Mouse (Mus musculus): ENCODE results near the gene Mettl27. TPM values are rescaled to one million over a fixed set of nuclear protein-coding genes. Genes with fewer than 3 reads are reported as not detected.

The Mettl27 gene
- polyA plus RNA-seq, 1 experiment from 2014 or later: 6.8 TPM

DNA sequence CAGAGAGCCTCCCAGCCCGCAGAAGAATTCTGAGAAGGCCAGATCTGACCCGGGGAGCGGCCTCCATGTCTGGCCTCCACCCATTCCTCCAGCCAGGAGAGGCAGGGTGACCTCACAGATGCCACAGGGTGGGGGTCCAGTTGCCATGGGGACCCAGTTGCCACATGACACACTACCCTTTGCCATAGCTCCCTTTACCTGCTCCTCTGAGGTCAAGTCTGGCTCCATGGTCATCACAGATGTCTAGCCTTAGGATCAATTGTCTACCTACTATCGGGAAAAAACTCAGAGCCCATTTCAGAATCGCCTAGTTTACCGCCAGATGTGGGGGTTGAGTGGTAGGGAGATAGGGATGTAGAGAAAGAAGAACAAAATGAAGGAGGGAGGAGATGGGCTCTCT lies 25.5 kb upstream of the Mettl27 start, which contains the start of gene Tmem270:
TSS of gene Tmem270 (minus strand) at position 101 of the 400 bp plus-strand sequence.
- Histone ChIP-seq H3K4me2 (no peak within 1 kb of the TSS), H3K36me3 (no peaks in the 10 kb centered on the region), H3K27me3 (no peaks in the 10 kb centered on the region), H3K9ac (no peak within 1 kb of the TSS), H3K9me3 (no peaks in the 10 kb centered on the region), H3K4me1 (replicated peaks) (peaks cover 6% of the 10 kb centered on the region; the same call in 1 of the 2 replicates), H3K27ac (replicated peaks) (no peak within 1 kb of the TSS), H3K4me3 (no peak within 1 kb of the TSS)
- ATAC-seq (ENCODE audit: low FRiP score, low read depth): peak; percentile 27; the same call in 1 of the 2 replicates
- 74% methylated on average over 6 of the region's 6 CpGs for WGBS

DNA sequence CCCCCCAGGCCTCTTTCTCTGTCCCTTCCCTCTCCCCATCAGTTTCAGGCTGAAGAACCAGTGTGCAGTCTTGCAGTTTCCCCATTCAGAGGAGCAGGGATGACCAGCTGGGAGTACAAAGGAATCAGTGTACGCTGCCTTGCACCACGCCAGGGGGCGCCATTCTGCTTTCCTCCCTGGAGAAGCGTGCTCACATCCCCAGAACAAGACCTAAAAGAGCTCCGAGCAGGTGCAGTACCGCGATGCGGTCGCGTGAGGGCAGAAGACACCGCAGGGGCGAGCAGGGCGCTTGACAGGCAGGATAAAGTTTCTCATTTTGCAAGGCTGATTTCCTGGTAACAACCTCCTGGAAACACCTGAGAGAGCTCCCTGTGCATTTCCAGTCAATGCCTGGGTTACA lies 25.0 kb upstream of the Mettl27 start:
- under 1% methylated on average over 13 of the region's 13 CpGs for WGBS
- no peaks in the 10 kb centered on the region for H3K27me3 ChIP-seq

DNA sequence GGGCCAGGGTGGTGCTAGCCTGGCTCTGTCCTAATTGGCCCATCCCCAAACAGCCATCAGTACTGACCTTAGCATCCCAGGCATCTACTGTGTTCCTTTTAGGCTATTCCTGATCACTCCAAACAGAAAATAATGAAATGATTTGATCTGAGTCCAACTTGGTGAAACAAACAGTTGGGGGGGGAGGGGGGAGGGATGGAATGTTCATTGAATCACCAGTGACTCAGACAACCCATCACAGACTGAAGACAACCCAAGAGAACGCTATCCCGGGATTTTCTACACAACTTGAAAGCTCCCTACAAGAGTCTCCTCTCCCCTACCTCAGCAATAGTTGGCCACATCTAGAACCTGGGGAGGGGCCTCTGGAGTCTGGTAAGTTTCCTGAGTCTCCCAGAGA lies 20.3 kb upstream of the Mettl27 start:
- no peak overlapping the region for H3K9ac ChIP-seq
- H3K36me3 ChIP-seq: no peaks in the 10 kb centered on the region
- no peak overlapping the region for H3K4me3 ChIP-seq
- H3K27ac ChIP-seq (replicated peaks): no peak overlapping the region
- no peak for ATAC-seq (ENCODE audit: low FRiP score, low read depth)
- no peak overlapping the region for H3K4me2 ChIP-seq
- no peaks in the 10 kb centered on the region for H3K9me3 ChIP-seq
- H3K27me3 ChIP-seq: no peaks in the 10 kb centered on the region
- WGBS: 91% methylated on average over 2 of the region's 2 CpGs
- H3K4me1 ChIP-seq (replicated peaks): 0 out of 2 replicates have a peak, but pooled peaks cover 6% of the 10 kb centered on the region

More for the DNA sequence above, 25.0 kb upstream of the Mettl27 start:
- H3K36me3 ChIP-seq: no peaks in the 10 kb centered on the region
- no peak overlapping the region for H3K27ac ChIP-seq (replicated peaks)
- peak; percentile 72 for ATAC-seq (ENCODE audit: low FRiP score, low read depth)
- H3K4me3 ChIP-seq: no peak overlapping the region
- no peaks in the 10 kb centered on the region for H3K9me3 ChIP-seq
- H3K4me2 ChIP-seq: no peak overlapping the region
- 0 out of 2 replicates have a peak, but pooled peaks cover 6% of the 10 kb centered on the region for H3K4me1 ChIP-seq (replicated peaks)
- H3K9ac ChIP-seq: no peak overlapping the region

DNA sequence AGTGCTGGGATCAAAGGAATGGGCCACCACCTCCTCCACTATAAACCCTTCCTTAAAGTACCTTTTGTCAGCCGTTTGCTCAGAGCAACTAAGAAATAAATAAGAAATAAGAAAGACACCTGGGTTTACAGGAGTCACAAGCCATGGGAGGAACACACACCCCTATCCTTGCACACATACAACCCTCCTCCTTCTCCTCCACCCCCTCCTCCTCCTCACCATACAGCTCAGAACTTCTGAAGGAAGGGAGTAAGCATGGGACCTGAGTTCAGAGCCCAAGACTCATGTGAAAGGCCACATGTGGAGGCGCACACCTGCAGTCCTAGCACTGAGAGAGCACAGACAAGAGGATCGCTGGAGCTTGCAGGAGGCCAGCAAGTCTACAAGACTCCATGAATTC lies 18.8 kb upstream of the Mettl27 start:
- no peaks in the 10 kb centered on the region for H3K9me3 ChIP-seq
- WGBS: 92% methylated on average over 3 of the region's 3 CpGs
- H3K36me3 ChIP-seq: no peaks in the 10 kb centered on the region

GRCm38 (mm10) chr5:134913753-134914152 lies 18.4 kb upstream of the Mettl27 start:
- H3K36me3 ChIP-seq: no peaks in the 10 kb centered on the region
- H3K27me3 ChIP-seq: no peaks in the 10 kb centered on the region
- H3K4me1 ChIP-seq (replicated peaks): no peaks in the 10 kb centered on the region
- no peaks in the 10 kb centered on the region for H3K9me3 ChIP-seq
- WGBS: 85% methylated on average over 4 of the region's 4 CpGs
- no peak overlapping the region for H3K9ac ChIP-seq
- no peak overlapping the region for H3K27ac ChIP-seq (replicated peaks)
- no peak overlapping the region for H3K4me3 ChIP-seq
- ATAC-seq (ENCODE audit: low FRiP score, low read depth): no peak
- H3K4me2 ChIP-seq: no peak overlapping the region

More for the DNA sequence above, 18.8 kb upstream of the Mettl27 start:
- ATAC-seq (ENCODE audit: low FRiP score, low read depth): no peak
- H3K4me2 ChIP-seq: no peak overlapping the region
- no peak overlapping the region for H3K9ac ChIP-seq
- no peak overlapping the region for H3K4me3 ChIP-seq
- no peaks in the 10 kb centered on the region for H3K27me3 ChIP-seq
- no peak overlapping the region for H3K27ac ChIP-seq (replicated peaks)
- no peaks in the 10 kb centered on the region for H3K4me1 ChIP-seq (replicated peaks)

DNA sequence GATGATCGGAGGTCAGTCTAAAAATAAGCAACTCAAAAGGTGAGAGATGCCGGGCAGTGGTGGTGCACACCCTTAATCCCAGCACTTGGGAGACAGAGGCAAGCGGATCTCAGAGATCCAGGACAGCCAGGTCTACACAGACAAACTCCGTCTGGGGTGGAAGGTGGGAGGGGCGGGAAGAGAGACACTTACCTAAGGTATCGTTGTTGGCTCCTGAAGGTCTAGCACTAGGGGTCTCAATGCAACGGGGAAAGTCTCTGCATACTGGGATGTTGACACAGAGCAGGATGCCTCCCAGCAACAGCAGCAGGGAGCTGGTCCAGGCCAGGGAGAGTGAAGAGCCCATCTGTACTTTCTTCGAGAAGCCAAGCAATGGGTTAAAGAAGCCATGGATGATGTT lies 17.7 kb upstream of the Mettl27 start:
- WGBS: 87% methylated on average over 8 of the region's 8 CpGs
- Histone ChIP-seq H3K4me1 (replicated peaks) (no peaks in the 10 kb centered on the region), H3K9me3 (no peaks in the 10 kb centered on the region), H3K27me3 (no peaks in the 10 kb centered on the region), H3K9ac (no peak overlapping the region), H3K4me2 (no peak overlapping the region), H3K4me3 (no peak overlapping the region), H3K36me3 (no peaks in the 10 kb centered on the region), H3K27ac (replicated peaks) (no peak overlapping the region)
- ATAC-seq (ENCODE audit: low FRiP score, low read depth): no peak

- Histone ChIP-seq H3K27ac (replicated peaks) (no peak within 1 kb of the TSS), H3K27me3 (no peaks in the 10 kb centered on the region), H3K9ac (no peak within 1 kb of the TSS), H3K4me2 (no peak within 1 kb of the TSS), H3K9me3 (no peaks in the 10 kb centered on the region), H3K36me3 (no peaks in the 10 kb centered on the region), H3K4me3 (no peak within 1 kb of the TSS), H3K4me1 (replicated peaks) (no peaks in the 10 kb centered on the region)
- ATAC-seq (ENCODE audit: low FRiP score, low read depth): no peak
- 84% methylated on average over 8 of the region's 8 CpGs for WGBS
Measured at GRCm38 (mm10) chr5:134915311-134915710, 16.9 kb upstream of the Mettl27 start, which contains the start of gene Cldn13. Gene Cldn13 (minus strand): TSS chr5:134915526.

DNA sequence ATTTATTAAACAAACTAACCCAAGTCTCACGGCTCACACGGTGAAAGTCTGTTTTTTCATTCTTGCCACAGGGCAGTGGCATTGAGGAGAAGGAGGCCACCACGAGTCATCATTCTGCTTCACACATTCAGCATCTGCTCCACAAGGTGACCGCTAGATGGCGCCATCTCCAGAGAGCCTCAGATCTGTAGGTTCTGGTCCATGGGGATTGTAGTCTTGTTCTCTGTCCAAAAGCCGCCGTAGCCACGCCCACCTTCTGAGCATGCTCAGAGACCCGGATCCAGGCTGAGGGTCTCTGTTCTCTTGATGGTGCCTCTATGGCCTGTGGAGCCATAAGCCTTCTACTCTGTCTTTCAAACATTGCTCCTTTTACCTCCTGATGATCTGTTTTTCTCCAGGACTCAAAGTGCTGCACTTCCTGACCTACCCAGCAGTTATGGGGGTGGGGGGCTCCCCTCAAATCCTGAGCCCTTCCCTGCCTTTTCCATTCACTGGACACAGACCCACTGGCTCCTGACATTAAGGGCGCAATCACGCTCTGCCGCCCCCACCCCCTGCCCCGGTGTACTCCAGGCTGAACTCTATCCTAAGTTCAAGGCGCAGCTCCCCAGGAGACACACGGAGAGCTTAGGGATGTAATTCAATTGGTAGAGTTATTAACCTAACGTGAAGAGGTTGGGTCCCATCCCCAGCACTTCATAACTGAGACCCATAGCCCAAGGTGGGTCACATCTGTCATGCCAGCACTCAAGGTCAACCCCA lies 13.9 kb upstream of the Mettl27 start:
- Histone ChIP-seq H3K27me3 (no peaks in the 10 kb centered on the region), H3K9ac (no peak overlapping the region), H3K27ac (replicated peaks) (no peak overlapping the region), H3K4me1 (replicated peaks) (no peaks in the 10 kb centered on the region), H3K36me3 (no peaks in the 10 kb centered on the region), H3K4me2 (no peak overlapping the region), H3K9me3 (no peaks in the 10 kb centered on the region), H3K4me3 (no peak overlapping the region)
- ATAC-seq (ENCODE audit: low FRiP score, low read depth): 0 out of 2 replicates have a peak, but pooled peaks have one; percentile 8
- WGBS: 51% methylated on average over 16 of the region's 16 CpGs

GRCm38 (mm10) chr5:134919097-134919496 lies 13.1 kb upstream of the Mettl27 start:
- no peaks in the 10 kb centered on the region for H3K36me3 ChIP-seq
- no peak overlapping the region for H3K4me2 ChIP-seq
- H3K9ac ChIP-seq: no peak overlapping the region
- H3K4me3 ChIP-seq: no peak overlapping the region
- no peak overlapping the region for H3K27ac ChIP-seq (replicated peaks)
- H3K9me3 ChIP-seq: no peaks in the 10 kb centered on the region
- no peaks in the 10 kb centered on the region for H3K27me3 ChIP-seq
- ATAC-seq (ENCODE audit: low FRiP score, low read depth): no peak
- H3K4me1 ChIP-seq (replicated peaks): no peaks in the 10 kb centered on the region
- WGBS: 94% methylated on average over 3 of the region's 3 CpGs

DNA sequence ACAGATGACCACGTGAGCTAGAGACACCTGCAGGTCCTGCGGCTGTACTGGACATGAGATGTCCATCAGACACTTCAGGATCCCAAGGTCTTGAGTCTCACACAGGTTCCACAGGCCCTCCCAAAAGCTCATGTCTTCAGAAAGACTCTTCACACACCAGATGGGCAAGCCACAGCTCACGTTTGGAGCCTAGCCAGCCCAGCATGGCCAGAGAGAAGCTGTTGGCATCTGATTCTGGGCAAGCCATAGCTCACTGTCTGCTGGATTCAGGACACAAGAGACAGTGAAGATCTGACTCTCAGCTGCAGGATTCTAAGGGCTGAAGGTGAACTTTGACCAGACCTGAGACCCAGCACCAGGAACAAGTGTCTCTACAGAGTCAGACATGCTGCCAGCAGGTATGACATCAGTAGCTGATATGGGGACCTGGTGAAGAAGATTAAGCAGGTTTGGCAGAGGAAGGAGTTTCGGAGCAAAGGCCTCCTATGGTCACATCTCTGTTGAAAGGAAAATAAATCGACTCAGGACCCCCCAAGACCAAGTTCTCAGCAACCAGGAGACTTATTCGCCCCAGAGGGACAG lies 12.0 kb upstream of the Mettl27 start:
- Histone ChIP-seq H3K9ac (no peak overlapping the region), H3K4me2 (no peak overlapping the region), H3K4me1 (replicated peaks) (no peaks in the 10 kb centered on the region), H3K4me3 (no peak overlapping the region), H3K27ac (replicated peaks) (no peak overlapping the region), H3K36me3 (no peaks in the 10 kb centered on the region), H3K27me3 (no peaks in the 10 kb centered on the region), H3K9me3 (no peaks in the 10 kb centered on the region)
- WGBS: 76% methylated on average over 6 of the region's 6 CpGs
- ATAC-seq (ENCODE audit: low FRiP score, low read depth): no peak

GRCm38 (mm10) chr5:134921106-134921505 lies 11.1 kb upstream of the Mettl27 start:
- Histone ChIP-seq H3K27me3 (no peaks in the 10 kb centered on the region), H3K9ac (no peak overlapping the region), H3K27ac (replicated peaks) (no peak overlapping the region), H3K9me3 (no peaks in the 10 kb centered on the region), H3K36me3 (no peaks in the 10 kb centered on the region), H3K4me2 (no peak overlapping the region), H3K4me1 (replicated peaks) (no peaks in the 10 kb centered on the region), H3K4me3 (no peak overlapping the region)
- no peak for ATAC-seq (ENCODE audit: low FRiP score, low read depth)
- WGBS: 88% methylated on average over 8 of the region's 8 CpGs

- no peaks in the 10 kb centered on the region for H3K27me3 ChIP-seq
- ATAC-seq (ENCODE audit: low FRiP score, low read depth): no peak
- no peak overlapping the region for H3K4me2 ChIP-seq
- no peak overlapping the region for H3K9ac ChIP-seq
- no peaks in the 10 kb centered on the region for H3K9me3 ChIP-seq
- H3K36me3 ChIP-seq: no peaks in the 10 kb centered on the region
- WGBS: 55% methylated on average over 6 of the region's 6 CpGs
- H3K4me1 ChIP-seq (replicated peaks): no peaks in the 10 kb centered on the region
- H3K4me3 ChIP-seq: no peak overlapping the region
- no peak overlapping the region for H3K27ac ChIP-seq (replicated peaks)
Measured at GRCm38 (mm10) chr5:134923141-134923540, 9.0 kb upstream of the Mettl27 start.
